Mouse (Mus musculus): ENCODE measurements around the gene Fgr. TPM values are rescaled to one million over a fixed set of nuclear protein-coding genes. Genes with fewer than 3 reads are reported as not detected.

Fgr gene
- polyA plus RNA-seq, 1 experiment from 2014 or later = 0.60 TPM

- ATAC-seq = no peak
- Histone ChIP-seq H3K4me3 (no peak overlapping the region), H3K9me3 (replicated peaks) (no peaks in the 10 kb centered on the region), H3K27ac (no peak overlapping the region), H3K4me1 (peaks cover 29% of the 10 kb centered on the region), H3K9ac (no peak overlapping the region), H3K27me3 (replicated peaks) (no peaks in the 10 kb centered on the region), H3K36me3 (no peaks in the 10 kb centered on the region), H3K4me2 (no peak overlapping the region)
- 58% methylated on average over 5 of the region's 5 CpGs for WGBS (ENCODE audit: insufficient replicate concordance)
These were observed 12.0 kb upstream of the Fgr start for GRCm38 (mm10) chr4:132961866-132962265.

DNA sequence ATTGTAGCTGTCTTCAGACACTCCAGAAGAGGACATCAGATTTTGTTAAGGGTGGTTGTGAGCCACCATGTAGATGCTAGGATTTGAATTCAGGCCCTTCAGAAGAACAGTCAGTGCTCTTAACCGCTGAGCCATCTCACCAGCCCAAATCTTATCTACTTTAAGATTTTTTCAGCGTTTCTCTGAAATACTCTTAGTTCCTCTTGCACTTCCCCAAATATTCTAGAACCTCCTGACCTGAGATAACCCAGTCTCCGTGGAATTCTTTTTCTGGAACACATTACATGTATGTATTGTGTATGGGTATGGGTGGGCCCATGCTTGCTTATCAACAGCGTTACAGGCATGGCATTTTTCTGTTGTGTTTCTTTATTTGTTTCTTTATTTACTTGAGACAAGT lies 11.3 kb upstream of the Fgr start:
- ATAC-seq = no peak
- 45% methylated on average over 4 of the region's 4 CpGs for WGBS (ENCODE audit: insufficient replicate concordance)
- Histone ChIP-seq H3K9me3 (replicated peaks) (no peaks in the 10 kb centered on the region), H3K4me1 (peaks cover 29% of the 10 kb centered on the region), H3K27me3 (replicated peaks) (no peaks in the 10 kb centered on the region), H3K4me2 (no peak overlapping the region), H3K36me3 (no peaks in the 10 kb centered on the region), H3K4me3 (no peak overlapping the region), H3K27ac (no peak overlapping the region), H3K9ac (no peak overlapping the region)

- Histone ChIP-seq H3K4me3 (no peak overlapping the region), H3K27me3 (replicated peaks) (no peaks in the 10 kb centered on the region), H3K4me1 (peaks cover 29% of the 10 kb centered on the region), H3K9ac (no peak overlapping the region), H3K4me2 (no peak overlapping the region), H3K27ac (no peak overlapping the region), H3K36me3 (no peaks in the 10 kb centered on the region), H3K9me3 (replicated peaks) (no peaks in the 10 kb centered on the region)
- no peak for ATAC-seq
- 51% methylated on average over 2 of the region's 2 CpGs for WGBS (ENCODE audit: insufficient replicate concordance)
These were observed 10.5 kb upstream of the Fgr start for GRCm38 (mm10) chr4:132963436-132963835.

- H3K4me3 ChIP-seq = no peak overlapping the region
- no peaks in the 10 kb centered on the region for H3K36me3 ChIP-seq
- H3K9me3 ChIP-seq (replicated peaks) = no peaks in the 10 kb centered on the region
- no peaks in the 10 kb centered on the region for H3K27me3 ChIP-seq (replicated peaks)
- no peak overlapping the region for H3K27ac ChIP-seq
- H3K9ac ChIP-seq = no peak overlapping the region
- WGBS (ENCODE audit: insufficient replicate concordance) = 63% methylated on average over 3 of the region's 3 CpGs
- no peak for ATAC-seq
- H3K4me2 ChIP-seq = no peak overlapping the region
- peaks cover 23% of the 10 kb centered on the region for H3K4me1 ChIP-seq
These were observed 9.8 kb upstream of the Fgr start for GRCm38 (mm10) chr4:132964064-132964463.

DNA sequence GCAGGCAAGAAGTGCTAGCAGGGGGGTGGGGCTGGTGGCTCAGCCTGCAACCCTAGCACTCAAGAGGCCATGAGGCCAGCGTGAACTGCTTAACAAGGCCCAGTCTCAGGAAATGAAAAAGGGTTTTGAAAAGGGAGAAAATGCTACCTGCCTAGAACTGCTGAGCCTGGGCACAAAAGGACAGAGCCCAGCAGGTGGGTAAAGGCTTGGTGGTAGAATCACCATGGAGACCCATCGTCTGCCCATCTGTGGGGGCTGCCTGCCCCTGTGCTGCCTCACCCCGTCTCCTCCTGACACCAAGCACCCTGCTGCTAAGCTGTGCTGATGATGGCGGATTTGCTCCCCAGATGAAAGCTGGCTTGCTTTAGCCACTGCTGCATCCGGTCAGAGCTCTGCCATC lies 9.4 kb upstream of the Fgr start:
- Histone ChIP-seq H3K4me1 (peaks cover 19% of the 10 kb centered on the region), H3K27me3 (replicated peaks) (no peaks in the 10 kb centered on the region), H3K36me3 (no peaks in the 10 kb centered on the region), H3K9ac (no peak overlapping the region), H3K4me3 (no peak overlapping the region), H3K9me3 (replicated peaks) (no peaks in the 10 kb centered on the region), H3K4me2 (no peak overlapping the region), H3K27ac (no peak overlapping the region)
- WGBS (ENCODE audit: insufficient replicate concordance) = 63% methylated on average over 5 of the region's 5 CpGs
- no peak for ATAC-seq

GRCm38 (mm10) chr4:132968105-132968938 lies 5.6 kb upstream of the Fgr start:
- Histone ChIP-seq H3K27ac (no peak overlapping the region), H3K9me3 (replicated peaks) (no peaks in the 10 kb centered on the region), H3K4me3 (no peak overlapping the region), H3K4me2 (no peak overlapping the region), H3K4me1 (peaks cover 3% of the 10 kb centered on the region), H3K27me3 (replicated peaks) (peaks cover 25% of the 10 kb centered on the region), H3K36me3 (no peaks in the 10 kb centered on the region), H3K9ac (no peak overlapping the region)
- no peak for ATAC-seq
- 47% methylated on average over 6 of the region's 6 CpGs for WGBS (ENCODE audit: insufficient replicate concordance)

- H3K36me3 ChIP-seq = no peaks in the 10 kb centered on the region
- ATAC-seq = no peak
- WGBS (ENCODE audit: insufficient replicate concordance) = 44% methylated on average over 6 of the region's 6 CpGs
- no peak overlapping the region for H3K4me3 ChIP-seq
- no peak overlapping the region for H3K4me2 ChIP-seq
- H3K9ac ChIP-seq = no peak overlapping the region
- H3K27me3 ChIP-seq (replicated peaks) = peaks cover 58% of the 10 kb centered on the region
- H3K27ac ChIP-seq = no peak overlapping the region
- peaks cover 27% of the 10 kb centered on the region for H3K4me1 ChIP-seq
- no peaks in the 10 kb centered on the region for H3K9me3 ChIP-seq (replicated peaks)
These were observed 2.3 kb upstream of the Fgr start for GRCm38 (mm10) chr4:132971601-132972000.

GRCm38 (mm10) chr4:132972101-132972500 lies 1.8 kb upstream of the Fgr start:
- Histone ChIP-seq H3K27ac (no peak overlapping the region), H3K4me1 (peaks cover 27% of the 10 kb centered on the region), H3K4me2 (no peak overlapping the region), H3K9ac (no peak overlapping the region), H3K36me3 (no peaks in the 10 kb centered on the region), H3K9me3 (replicated peaks) (no peaks in the 10 kb centered on the region), H3K27me3 (replicated peaks) (peaks cover 63% of the 10 kb centered on the region), H3K4me3 (no peak overlapping the region)
- 28% methylated on average over 3 of the region's 3 CpGs for WGBS (ENCODE audit: insufficient replicate concordance)
- ATAC-seq = no peak

DNA sequence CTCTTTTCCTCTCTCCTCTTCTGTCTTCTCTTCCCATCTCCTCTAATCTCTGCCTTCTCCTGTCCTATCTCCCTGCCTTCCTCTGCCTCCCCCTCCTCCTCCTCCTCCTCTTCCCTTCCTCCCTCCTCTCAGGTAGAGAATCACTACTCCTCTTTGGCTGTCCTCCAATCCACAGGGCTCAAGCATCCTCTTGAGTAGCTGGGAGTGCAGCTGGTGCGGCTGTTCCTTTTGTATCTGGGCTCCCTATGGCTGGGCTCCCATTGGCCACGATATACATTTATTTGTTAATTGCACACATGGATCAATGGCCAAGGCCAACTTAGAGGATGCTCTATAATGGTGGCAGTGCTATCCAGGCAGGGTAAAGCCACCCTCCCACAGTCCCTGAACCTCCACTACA lies 1.3 kb upstream of the Fgr start:
- Histone ChIP-seq H3K27ac (no peak overlapping the region), H3K4me3 (no peak overlapping the region), H3K4me1 (peaks cover 27% of the 10 kb centered on the region), H3K9ac (no peak overlapping the region), H3K9me3 (replicated peaks) (no peaks in the 10 kb centered on the region), H3K36me3 (no peaks in the 10 kb centered on the region), H3K4me2 (no peak overlapping the region), H3K27me3 (replicated peaks) (peaks cover 67% of the 10 kb centered on the region)
- no peak for ATAC-seq
- 45% methylated on average over 2 of the region's 2 CpGs for WGBS (ENCODE audit: insufficient replicate concordance)

DNA sequence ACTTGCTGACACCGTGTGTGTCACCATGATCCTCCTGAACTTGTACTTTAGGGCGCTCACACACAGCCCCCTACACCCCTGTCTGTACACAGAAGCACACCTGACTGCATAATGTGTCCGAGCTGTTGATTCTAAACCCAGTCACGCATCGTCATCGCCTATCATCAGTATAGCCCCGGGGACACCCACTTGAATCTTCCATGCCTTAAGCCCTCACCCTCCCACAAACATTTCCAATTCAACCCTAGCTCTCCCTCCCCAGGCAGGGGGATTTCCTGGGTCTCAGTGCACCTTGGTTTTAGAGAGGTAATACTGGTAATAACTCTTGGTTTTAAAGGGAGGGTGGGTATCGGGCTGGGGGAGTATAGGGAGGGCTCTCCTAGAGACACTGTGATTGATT lies 709 bp upstream of the Fgr start:
- no peak overlapping the region for H3K9ac ChIP-seq
- no peak overlapping the region for H3K27ac ChIP-seq
- ATAC-seq = no peak
- WGBS (ENCODE audit: insufficient replicate concordance) = 49% methylated on average over 8 of the region's 8 CpGs
- no peak overlapping the region for H3K4me2 ChIP-seq
- no peaks in the 10 kb centered on the region for H3K9me3 ChIP-seq (replicated peaks)
- H3K27me3 ChIP-seq (replicated peaks) = peaks cover 74% of the 10 kb centered on the region
- H3K4me1 ChIP-seq = peaks cover 27% of the 10 kb centered on the region
- H3K36me3 ChIP-seq = no peaks in the 10 kb centered on the region
- H3K4me3 ChIP-seq = no peak overlapping the region

GRCm38 (mm10) chr4:132974904-132975303 lies 1.0 kb downstream of the Fgr start:
- Histone ChIP-seq H3K9ac (no peak overlapping the region), H3K27ac (no peak overlapping the region)

DNA sequence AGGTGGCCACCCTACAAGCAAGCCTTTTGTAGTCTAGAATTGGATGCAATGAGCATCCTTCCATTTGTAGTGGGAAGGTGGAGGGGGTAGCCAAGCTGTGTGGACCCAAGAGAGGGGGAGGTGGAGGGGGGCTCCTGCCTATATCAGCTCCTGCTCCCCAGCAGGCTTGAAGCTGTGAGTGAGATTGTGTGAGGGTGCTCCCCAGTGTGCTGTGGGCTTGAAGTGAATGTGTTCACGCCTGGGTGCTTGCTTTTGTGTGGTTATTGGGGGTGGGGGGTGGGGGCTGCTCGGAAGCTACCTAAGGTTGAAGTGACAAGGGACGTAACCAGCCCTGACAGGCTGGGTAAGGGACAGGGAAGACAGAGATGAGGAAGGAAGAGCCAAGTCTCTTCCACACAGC lies 1.9 kb downstream of the Fgr start:
- 34% methylated on average over 3 of the region's 3 CpGs for WGBS (ENCODE audit: insufficient replicate concordance)
- Histone ChIP-seq H3K4me3 (no peak overlapping the region), H3K4me1 (peaks cover 27% of the 10 kb centered on the region), H3K9ac (no peak overlapping the region), H3K36me3 (no peaks in the 10 kb centered on the region), H3K4me2 (no peak overlapping the region), H3K9me3 (replicated peaks) (no peaks in the 10 kb centered on the region), H3K27me3 (replicated peaks) (peaks cover 82% of the 10 kb centered on the region), H3K27ac (no peak overlapping the region)
- ATAC-seq = no peak

More at GRCm38 (mm10) chr4:132974904-132975303, 1.0 kb downstream of the Fgr start:
- Histone ChIP-seq H3K4me3 (peak overlapping the region; percentile 29; the same call in 1 of the 2 replicates), H3K9me3 (replicated peaks) (no peaks in the 10 kb centered on the region), H3K27me3 (replicated peaks) (peaks cover 84% of the 10 kb centered on the region), H3K4me2 (peak overlapping the region; percentile 52), H3K36me3 (no peaks in the 10 kb centered on the region), H3K4me1 (peaks cover 27% of the 10 kb centered on the region)
- no peak for ATAC-seq
- 6% methylated on average over 15 of the region's 15 CpGs for WGBS (ENCODE audit: insufficient replicate concordance)

- peaks cover 27% of the 10 kb centered on the region for H3K4me1 ChIP-seq
- no peak overlapping the region for H3K4me3 ChIP-seq
- H3K27ac ChIP-seq = no peak overlapping the region
- H3K27me3 ChIP-seq (replicated peaks) = peaks cover 75% of the 10 kb centered on the region
- no peaks in the 10 kb centered on the region for H3K36me3 ChIP-seq
- H3K9ac ChIP-seq = no peak overlapping the region
- 15% methylated on average over 6 of the region's 6 CpGs for WGBS (ENCODE audit: insufficient replicate concordance)
- no peak for ATAC-seq
- no peak overlapping the region for H3K4me2 ChIP-seq
- H3K9me3 ChIP-seq (replicated peaks) = no peaks in the 10 kb centered on the region
These were observed 2.8 kb downstream of the Fgr start for GRCm38 (mm10) chr4:132976729-132977128.
